Mouse (Mus musculus) limb, embryonic 14.5 days (tissue): ENCODE measurements at regions not wholly inside any gene's neighbourhood (a gene's known extent, or its start where the extent isn't known, plus 50 kb on each side); places are given as distances from the start of the nearest gene placed in this dataset.
A peak's percentile ranks its signal among the peaks of the same experiment; 100 is the strongest.

Experiments
- ATAC-seq: fragments of 200-750 bp; cut with Nextera tagmentation; 2 replicates; pipeline ENCODE4 v1.8.0; 2017; ENCODE audit warnings: low read depth, moderate number of reproducible peaks, moderate TSS enrichment; ENCODE audit not compliant: low FRiP score
- DNase-seq: peaks from one replicate; pipeline ENCODE4 v3.0.0-alpha.2; 2015; ENCODE audit warnings: low spot score
- H3K27ac ChIP-seq: fragments of 300-500 bp; sonication (generic); replicated peaks from 2 replicates; pipeline ENCODE4 v1.5.1; 2014; ENCODE audit warnings: low read depth, mild to moderate bottlenecking, low read length, moderate library complexity, mixed read lengths
- H3K27me3 ChIP-seq: fragments of 300-500 bp; sonication (generic); 2 replicates; pipeline ENCODE4 v1.6.1; 2014; ENCODE audit warnings: low read length, mixed read lengths; ENCODE audit not compliant: control insufficient read depth, insufficient read depth
- H3K36me3 ChIP-seq: fragments of 300-500 bp; sonication (generic); 2 replicates; pipeline ENCODE4 v1.6.1; 2014; ENCODE audit warnings: mild to moderate bottlenecking, low read length, moderate library complexity, mixed read lengths; ENCODE audit not compliant: control insufficient read depth, insufficient read depth
- H3K4me1 ChIP-seq: fragments of 300-500 bp; sonication (generic); 2 replicates; pipeline ENCODE4 v1.6.1; 2014; ENCODE audit warnings: antibody characterized with exemption, low read length, mixed read lengths; ENCODE audit not compliant: control insufficient read depth, insufficient read depth
- H3K4me2 ChIP-seq: fragments of 300-500 bp; sonication (generic); replicated peaks from 2 replicates; pipeline ENCODE4 v1.6.1; 2014; ENCODE audit warnings: low read depth, mild to moderate bottlenecking, low read length, moderate library complexity; ENCODE audit not compliant: severe bottlenecking
- H3K4me3 ChIP-seq: fragments of 300-500 bp; sonication (generic); replicated peaks from 2 replicates; pipeline ENCODE4 v1.5.1; 2014; ENCODE audit warnings: low read length
- H3K9ac ChIP-seq: fragments of 300-500 bp; sonication (generic); 2 replicates; pipeline ENCODE4 v1.6.1; 2014; ENCODE audit warnings: mild to moderate bottlenecking, low read depth, low read length, moderate library complexity; ENCODE audit not compliant: severe bottlenecking
- H3K9me3 ChIP-seq: fragments of 300-500 bp; sonication (generic); 2 replicates; pipeline ENCODE4 v1.6.1; 2016; ENCODE audit warnings: low read length; ENCODE audit not compliant: control insufficient read depth
- POLR2A ChIP-seq: fragments of 200-500 bp; IDR thresholded peaks from 2 replicates; pipeline ENCODE4 v1.8.0; 2012; ENCODE audit warnings: inconsistent platforms, mild to moderate bottlenecking, moderate library complexity, borderline replicate concordance; ENCODE audit not compliant: insufficient read depth, insufficient read length; ENCODE audit errors: extremely low read depth
- WGBS: fragments of 180-500 bp; shearing (Covaris S2); extraction: QIAGEN DNeasy Blood & Tissue Kit; methylation state at CpG from one replicate; pipeline ENCODE4 v1.1.7; 2014; 5-methylcytosine and 5-hydroxymethylcytosine counted together

- Histone ChIP-seq H3K4me1 (no peaks in the 10 kb centered on the region), H3K27me3 (no peaks in the 10 kb centered on the region), H3K27ac (no peak overlapping the region), H3K9ac (no peak overlapping the region), H3K9me3 (no peaks in the 10 kb centered on the region), H3K4me2 (no peak overlapping the region), H3K4me3 (no peak overlapping the region), H3K36me3 (no peaks in the 10 kb centered on the region)
- DNase-seq, result no peak
- ATAC-seq, result no peak
- TF ChIP-seq POLR2A, result no peak
- WGBS, result 58% methylated on average over 7 of the region's 7 CpGs
Measured at GRCm38 (mm10) chr13:39950203-39950602, 411.0 kb downstream of the Ofcc1 start.

- DNase-seq, result no peak
- no peak for TF ChIP-seq POLR2A
Measured at GRCm38 (mm10) chr13:39935216-39935615, 426.0 kb downstream of the Ofcc1 start.

GRCm38 (mm10) chr13:39931487-39931886 is 429.8 kb downstream of the Ofcc1 start:
- DNase-seq (no peak), ATAC-seq (no peak)
- Histone ChIP-seq H3K4me3 (no peak overlapping the region), H3K27ac (no peak overlapping the region), H3K4me1 (no peaks in the 10 kb centered on the region), H3K9ac (no peak overlapping the region), H3K27me3 (no peaks in the 10 kb centered on the region), H3K9me3 (no peaks in the 10 kb centered on the region), H3K36me3 (no peaks in the 10 kb centered on the region), H3K4me2 (no peak overlapping the region)
- no peak for TF ChIP-seq POLR2A
- WGBS, result 33% methylated on average over 3 of the region's 3 CpGs

More at GRCm38 (mm10) chr13:39935216-39935615, 426.0 kb downstream of the Ofcc1 start:
- H3K4me2 ChIP-seq, result no peak overlapping the region
- no peak overlapping the region for H3K9ac ChIP-seq
- H3K27me3 ChIP-seq, result no peaks in the 10 kb centered on the region
- no peak overlapping the region for H3K27ac ChIP-seq
- H3K9me3 ChIP-seq, result no peaks in the 10 kb centered on the region
- H3K4me3 ChIP-seq, result no peak overlapping the region
- WGBS, result 61% methylated on average over 2 of the region's 2 CpGs
- ATAC-seq, result no peak
- no peaks in the 10 kb centered on the region for H3K36me3 ChIP-seq
- H3K4me1 ChIP-seq, result no peaks in the 10 kb centered on the region

GRCm38 (mm10) chr13:39928573-39928972 is 432.7 kb downstream of the Ofcc1 start:
- Histone ChIP-seq H3K9ac (no peak overlapping the region), H3K27me3 (no peaks in the 10 kb centered on the region), H3K4me3 (no peak overlapping the region), H3K4me2 (no peak overlapping the region), H3K9me3 (no peaks in the 10 kb centered on the region), H3K27ac (no peak overlapping the region), H3K4me1 (no peaks in the 10 kb centered on the region), H3K36me3 (no peaks in the 10 kb centered on the region)
- WGBS, result 74% methylated on average over 7 of the region's 7 CpGs
- ATAC-seq (no peak), DNase-seq (no peak)
- TF ChIP-seq POLR2A, result no peak

GRCm38 (mm10) chr13:39924366-39924765 is 436.9 kb downstream of the Ofcc1 start:
- Histone ChIP-seq H3K27me3 (no peaks in the 10 kb centered on the region), H3K4me3 (no peak overlapping the region), H3K27ac (no peak overlapping the region), H3K4me2 (no peak overlapping the region), H3K9ac (no peak overlapping the region), H3K9me3 (no peaks in the 10 kb centered on the region), H3K4me1 (no peaks in the 10 kb centered on the region), H3K36me3 (no peaks in the 10 kb centered on the region)
- no peak for TF ChIP-seq POLR2A
- DNase-seq (no peak), ATAC-seq (no peak)
- 85% methylated on average over 4 of the region's 4 CpGs for whole genome bisulfite sequencing

- Histone ChIP-seq H3K4me2 (no peak overlapping the region), H3K36me3 (no peaks in the 10 kb centered on the region), H3K4me3 (no peak overlapping the region), H3K4me1 (no peaks in the 10 kb centered on the region), H3K27ac (no peak overlapping the region), H3K27me3 (no peaks in the 10 kb centered on the region), H3K9me3 (no peaks in the 10 kb centered on the region), H3K9ac (no peak overlapping the region)
- ATAC-seq (no peak), DNase-seq (peak; percentile 33)
- 55% methylated on average over 9 of the region's 9 CpGs for WGBS
- TF ChIP-seq POLR2A, result no peak
Measured at GRCm38 (mm10) chr13:39923113-39923512, 438.1 kb downstream of the Ofcc1 start.
